Mouse (Mus musculus) bone marrow macrophage, adult 2 months (primary cell): Measurements from ENCODE around the gene Astn1.

Experiments
- CTCF ChIP-seq: IDR thresholded peaks from 2 replicates; pipeline ENCODE4 v1.5.1; 2012; ENCODE audit warnings: low read depth, mild to moderate bottlenecking, low read length, moderate library complexity
- POLR2A ChIP-seq: IDR thresholded peaks from 2 replicates; pipeline ENCODE4 v1.6.1; 2012; ENCODE audit warnings: mild to moderate bottlenecking, low read depth, low read length, borderline replicate concordance

- TF ChIP-seq CTCF: no peak
- no peak for TF ChIP-seq POLR2A
Observed at GRCm38 (mm10) chr1:158603056-158603455, 241.0 kb downstream of the Astn1 start.
